In genomic region chr1:86381027-86381426, GRCm38 (mm10) we compare ENCODE assay signal across 9 mouse cellular contexts. TPM values are rescaled to one million over a fixed set of nuclear protein-coding genes. Genes with fewer than 3 reads are reported as not detected.
DNase-seq lines count a peak whose midpoint lies in the region; ATAC-seq lines count a peak whose summit lies in the region.
"Had no signal": no experiment of that assay in that cellular context is flagged by ENCODE, and none has a peak within 500 bp of the region (broad histone marks: within the 10 kb centered on the region; RNA-seq: fewer than 3 reads in every experiment).

No protein-coding gene starts in this region.

- H3K9ac ChIP-seq in hindbrain, embryonic 16.5 days (ENCODE audit: low read depth, low read length): no peak overlapping the region
- H3K9ac ChIP-seq in hindbrain, embryonic 14.5 days: no peak overlapping the region

- no peak for ATAC-seq in hindbrain, embryonic 16.5 days
- no peak for ATAC-seq in hindbrain, embryonic 14.5 days (ENCODE audit: low FRiP score)

- WGBS in hindbrain, embryonic 16.5 days: 25% methylated on average over 13 of the region's 13 CpGs
- 27% methylated on average over 13 of the region's 13 CpGs for WGBS in hindbrain, embryonic 14.5 days
- WGBS in heart, embryonic 10.5 days: 28% methylated on average over 13 of the region's 13 CpGs

- no peak overlapping the region for H3K27ac ChIP-seq in hindbrain, embryonic 16.5 days (ENCODE audit: low read depth, low read length)
- no peak overlapping the region for H3K27ac ChIP-seq in hindbrain, embryonic 14.5 days
- no peak overlapping the region; the same call in 1 of the 2 replicates for H3K27ac ChIP-seq in heart, embryonic 10.5 days
- H3K27ac ChIP-seq: macrophage had no signal

- H3K4me1 ChIP-seq in hindbrain, embryonic 16.5 days (ENCODE audit: control insufficient read depth, insufficient read depth, low read depth, low read length): no peaks in the 10 kb centered on the region
- no peaks in the 10 kb centered on the region for H3K4me1 ChIP-seq in hindbrain, embryonic 14.5 days (replicated peaks; ENCODE audit: control insufficient read depth, insufficient read depth, low read length)
- peaks cover 32% of the 10 kb centered on the region for H3K4me1 ChIP-seq in heart, embryonic 10.5 days

- H3K9me3 ChIP-seq in hindbrain, embryonic 16.5 days (ENCODE audit: control insufficient read depth, low read length): no peaks in the 10 kb centered on the region
- H3K9me3 ChIP-seq in hindbrain, embryonic 14.5 days (ENCODE audit: control insufficient read depth, low read length): no peaks in the 10 kb centered on the region
- no peaks in the 10 kb centered on the region for H3K9me3 ChIP-seq in heart, embryonic 10.5 days

- no peak for DNase-seq in hindbrain, embryonic 14.5 days (ENCODE audit: low spot score)
- peak; percentile 77 for DNase-seq in adipocyte (ENCODE audit: low spot score)
- peak; percentile 30 to 46 for DNase-seq in cerebellum, postnatal 36 days
- peak; percentile 85 for DNase-seq in heart, embryonic 10.5 days (ENCODE audit: low spot score)
- peak; percentile 16 to 60 for DNase-seq in kidney, postnatal 36 days
- peak; percentile 82 for DNase-seq in lung, postnatal 10 days
- DNase-seq in spleen, postnatal 14 days (ENCODE audit: low spot score in 2 of 2): peak; percentile 20 to 48

- peak overlapping the region; percentile 31 for H3K4me2 ChIP-seq in hindbrain, embryonic 16.5 days (ENCODE audit: low read length)
- H3K4me2 ChIP-seq in hindbrain, embryonic 14.5 days (replicated peaks): no peak overlapping the region

- H3K4me3 ChIP-seq in hindbrain, embryonic 16.5 days (ENCODE audit: low read length): no peak overlapping the region
- no peak overlapping the region for H3K4me3 ChIP-seq in hindbrain, embryonic 14.5 days (replicated peaks; ENCODE audit: low read length)
- peak overlapping the region; percentile 19; the same call in 1 of the 2 replicates for H3K4me3 ChIP-seq in heart, embryonic 10.5 days

- H3K36me3 ChIP-seq in hindbrain, embryonic 16.5 days (ENCODE audit: control insufficient read depth, insufficient read depth, low read length): no peaks in the 10 kb centered on the region
- H3K36me3 ChIP-seq in hindbrain, embryonic 14.5 days (replicated peaks; ENCODE audit: control insufficient read depth, insufficient read depth): no peaks in the 10 kb centered on the region
- H3K36me3 ChIP-seq in heart, embryonic 10.5 days: no peaks in the 10 kb centered on the region

- no peaks in the 10 kb centered on the region for H3K27me3 ChIP-seq in hindbrain, embryonic 16.5 days (replicated peaks; ENCODE audit: control insufficient read depth, insufficient read depth, low read length)
- H3K27me3 ChIP-seq in hindbrain, embryonic 14.5 days (ENCODE audit: control insufficient read depth, insufficient read depth, low read length): no peaks in the 10 kb centered on the region
- no peaks in the 10 kb centered on the region for H3K27me3 ChIP-seq in heart, embryonic 10.5 days (ENCODE audit: insufficient read depth, poor library complexity, severe bottlenecking)

RNA-seq across cellular contexts. Expression of gene Ncl, which starts 21.8 kb away (rescaled TPM):
- polyA plus RNA-seq in hindbrain, embryonic 16.5 days (2015; fragmentation: Nextera tagmentation; extraction: Ambion mirVana): 205 and 214 TPM in 2 replicates
- polyA plus RNA-seq in hindbrain, embryonic 14.5 days (2014; fragmentation: Nextera tagmentation; extraction: Ambion mirVana): 144 and 145 TPM in 2 replicates
- 345 and 518 TPM in 2 replicates for polyA plus RNA-seq in heart, embryonic 10.5 days (2016; fragmentation: Nextera tagmentation; extraction: Ambion mirVana)

RNA-seq across cellular contexts. Expression of gene Nmur1, which starts 45.0 kb away (rescaled TPM):
- polyA plus RNA-seq in hindbrain, embryonic 16.5 days (2015; fragmentation: Nextera tagmentation; extraction: Ambion mirVana): 0.13 TPM in 1 of 2 replicates, not detected in the other
- polyA plus RNA-seq in hindbrain, embryonic 14.5 days (2014; fragmentation: Nextera tagmentation; extraction: Ambion mirVana): not detected in 2 replicates
- polyA plus RNA-seq in heart, embryonic 10.5 days (2016; fragmentation: Nextera tagmentation; extraction: Ambion mirVana): 0.10 TPM in 1 of 2 replicates, not detected in the other
- polyA plus RNA-seq: macrophage had no signal

RNA-seq across cellular contexts. Expression of gene Tex44, which starts 45.1 kb away (rescaled TPM):
- not detected in 2 replicates for polyA plus RNA-seq in hindbrain, embryonic 16.5 days (2015; fragmentation: Nextera tagmentation; extraction: Ambion mirVana)
- polyA plus RNA-seq in hindbrain, embryonic 14.5 days (2014; fragmentation: Nextera tagmentation; extraction: Ambion mirVana): not detected in 2 replicates
- not detected in 2 replicates for polyA plus RNA-seq in heart, embryonic 10.5 days (2016; fragmentation: Nextera tagmentation; extraction: Ambion mirVana)
- polyA plus RNA-seq: macrophage had no signal
